Mouse (Mus musculus) lung, postnatal 0 days (tissue): ENCODE measurements around the gene Angptl4.

Source experiments
- CTCF ChIP-seq: IDR thresholded peaks from 2 replicates; pipeline ENCODE4 v1.5.1; 2016; ENCODE audit warnings: antibody characterized with exemption, mild to moderate bottlenecking
- EP300 ChIP-seq: IDR thresholded peaks from 2 replicates; pipeline ENCODE4 v1.6.1; 2016; ENCODE audit warnings: antibody characterized with exemption, mild to moderate bottlenecking, control low read depth

GRCm38 (mm10) chr17:33817969-33818643 is 36.5 kb upstream of the Angptl4 start:
- TF ChIP-seq CTCF, result no peak; the same call in 1 of the 2 replicates
- TF ChIP-seq EP300, result no peak
